Mouse (Mus musculus): ENCODE measurements around the gene Tesc.

DNA sequence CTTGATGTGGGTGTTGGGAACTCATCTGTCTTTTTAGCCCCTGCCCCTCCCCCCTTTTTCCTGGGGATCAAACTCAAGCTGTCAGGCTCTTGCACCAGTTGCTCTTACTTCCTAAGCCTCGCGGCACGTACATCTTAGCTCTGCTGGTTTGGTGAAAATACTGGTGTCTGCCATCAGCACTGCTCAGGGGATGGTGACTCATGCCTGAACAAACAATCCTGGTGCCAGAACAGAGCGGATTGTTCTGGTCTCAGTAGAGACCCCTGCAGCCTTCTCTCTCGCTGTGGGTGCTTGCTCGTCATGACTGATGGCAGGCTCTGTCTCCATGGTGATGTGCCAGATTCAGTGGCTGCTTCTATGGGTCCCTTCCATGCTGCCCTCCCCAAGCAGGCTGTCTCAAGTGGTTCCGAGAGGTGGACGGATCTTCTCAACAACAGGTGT is 35.7 kb downstream of the Tesc start:
- no peak for TF ChIP-seq CTCF (IDR thresholded peaks at IDR 0.05; ENCODE audit: control insufficient read depth, insufficient read depth, insufficient replicate concordance, low read depth, low read length)
- no peak for TF ChIP-seq POLR2A (IDR thresholded peaks at IDR 0.05; ENCODE audit: control insufficient read depth, low read depth, low read length)

All from testis, adult 2 months (tissue).